Mouse (Mus musculus): ENCODE measurements at regions not wholly inside any gene's neighbourhood (a gene's known extent, or its start where the extent isn't known, plus 50 kb on each side); places are given as distances from the start of the nearest gene placed in this dataset.
A peak's percentile ranks its signal among the peaks of the same experiment; 100 is the strongest.
"Not testable (repeated sequence)": the region's sequence is repeated elsewhere in the genome, so short reads cannot be mapped to it uniquely, and the experiment has no call there.

DNA sequence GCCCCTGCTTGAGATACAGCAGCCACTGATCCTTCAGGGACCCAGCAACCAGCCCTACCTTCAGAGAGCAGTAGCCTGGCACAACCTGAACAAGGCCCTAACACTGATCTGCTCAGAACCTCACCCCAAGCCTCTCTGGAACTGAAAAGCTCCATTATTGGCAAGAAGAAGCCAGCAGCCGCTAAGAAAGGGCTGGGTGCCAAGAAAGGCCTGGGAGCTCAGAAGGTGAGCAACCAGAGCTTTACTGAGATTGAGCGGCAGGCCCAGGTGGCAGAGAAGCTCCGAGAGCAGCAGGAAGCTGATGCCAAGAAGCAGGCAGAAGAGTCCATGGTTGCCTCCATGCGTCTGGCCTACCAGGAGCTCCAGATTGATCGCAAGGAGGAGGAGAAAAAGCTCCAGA, 74.4 kb upstream of the Oxtr start:
- DNase-seq (ENCODE audit: low spot score), result peak; percentile 16
- H3K36me3 ChIP-seq (ENCODE audit: control insufficient read depth, insufficient read depth, low read length); H3K27me3 ChIP-seq (replicated peaks; ENCODE audit: control insufficient read depth, insufficient read depth, low read length); H3K4me3 ChIP-seq (ENCODE audit: low read depth, low read length); H3K9ac ChIP-seq (ENCODE audit: low read depth, low read length); H3K27ac ChIP-seq (replicated peaks; ENCODE audit: low read depth, low read length); H3K4me1 ChIP-seq (ENCODE audit: control insufficient read depth, insufficient read depth, low read length); ATAC-seq (ENCODE audit: low read depth); H3K4me2 ChIP-seq (ENCODE audit: low read depth, low read length); H3K9me3 ChIP-seq (ENCODE audit: control insufficient read depth, low read length): not testable (repeated sequence)
- 75% methylated on average over 5 of the region's 5 CpGs for WGBS

DNA sequence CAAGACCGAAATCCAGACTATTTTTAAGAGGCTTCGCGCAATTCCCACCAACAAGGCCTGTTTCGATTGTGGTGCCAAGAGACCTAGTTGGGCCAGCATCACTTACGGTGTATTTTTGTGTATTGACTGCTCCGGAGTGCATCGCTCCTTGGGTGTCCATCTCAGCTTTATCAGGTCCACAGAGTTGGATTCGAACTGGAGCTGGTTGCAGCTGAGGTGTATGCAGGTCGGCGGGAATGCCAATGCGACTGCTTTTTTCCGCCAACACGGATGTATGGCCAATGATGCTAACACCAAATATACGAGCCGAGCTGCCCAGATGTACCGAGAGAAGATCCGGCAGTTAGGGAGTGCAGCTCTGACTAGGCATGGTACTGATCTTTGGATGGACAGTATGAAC, 73.9 kb upstream of the Oxtr start:
- not testable (repeated sequence) for H3K4me1 ChIP-seq (ENCODE audit: control insufficient read depth, insufficient read depth, low read length); H3K9me3 ChIP-seq (ENCODE audit: control insufficient read depth, low read length); DNase-seq (ENCODE audit: low spot score); H3K27ac ChIP-seq (replicated peaks; ENCODE audit: low read depth, low read length); H3K36me3 ChIP-seq (ENCODE audit: control insufficient read depth, insufficient read depth, low read length); H3K27me3 ChIP-seq (replicated peaks; ENCODE audit: control insufficient read depth, insufficient read depth, low read length); H3K9ac ChIP-seq (ENCODE audit: low read depth, low read length); H3K4me3 ChIP-seq (ENCODE audit: low read depth, low read length); ATAC-seq (ENCODE audit: low read depth); H3K4me2 ChIP-seq (ENCODE audit: low read depth, low read length)
- 96% methylated on average over 17 of the region's 17 CpGs for WGBS

DNA sequence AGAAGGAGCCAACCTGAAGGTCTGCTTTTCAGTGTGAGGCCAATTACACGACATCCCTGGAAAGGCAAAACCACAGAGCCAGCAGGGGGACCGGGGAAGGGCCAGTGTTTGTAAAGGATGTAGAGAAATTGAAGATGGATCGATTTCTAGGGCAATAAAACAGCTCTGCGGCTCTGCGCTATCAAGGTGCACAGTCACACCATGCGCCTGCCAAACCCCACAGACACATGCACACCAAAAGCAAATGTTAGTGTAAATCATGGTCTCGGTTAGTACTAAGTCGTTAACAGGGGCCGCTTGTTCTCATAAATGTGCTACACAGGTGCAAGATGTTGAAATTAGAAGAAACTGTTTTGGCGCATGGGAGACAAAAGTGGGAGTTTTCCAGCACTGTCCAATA, 72.3 kb upstream of the Oxtr start:
- Histone ChIP-seq H3K27me3 (replicated peaks; ENCODE audit: control insufficient read depth, insufficient read depth, low read length) (no peaks in the 10 kb centered on the region), H3K36me3 (ENCODE audit: control insufficient read depth, insufficient read depth, low read length) (no peaks in the 10 kb centered on the region), H3K27ac (replicated peaks; ENCODE audit: low read depth, low read length) (no peak overlapping the region), H3K4me3 (ENCODE audit: low read depth, low read length) (no peak overlapping the region), H3K4me2 (ENCODE audit: low read depth, low read length) (no peak overlapping the region), H3K9me3 (ENCODE audit: control insufficient read depth, low read length) (no peaks in the 10 kb centered on the region), H3K4me1 (ENCODE audit: control insufficient read depth, insufficient read depth, low read length) (no peaks in the 10 kb centered on the region), H3K9ac (ENCODE audit: low read depth, low read length) (no peak overlapping the region)
- DNase-seq (ENCODE audit: low spot score) (no peak), ATAC-seq (ENCODE audit: low read depth) (no peak)
- WGBS, result 72% methylated on average over 10 of the region's 10 CpGs

DNA sequence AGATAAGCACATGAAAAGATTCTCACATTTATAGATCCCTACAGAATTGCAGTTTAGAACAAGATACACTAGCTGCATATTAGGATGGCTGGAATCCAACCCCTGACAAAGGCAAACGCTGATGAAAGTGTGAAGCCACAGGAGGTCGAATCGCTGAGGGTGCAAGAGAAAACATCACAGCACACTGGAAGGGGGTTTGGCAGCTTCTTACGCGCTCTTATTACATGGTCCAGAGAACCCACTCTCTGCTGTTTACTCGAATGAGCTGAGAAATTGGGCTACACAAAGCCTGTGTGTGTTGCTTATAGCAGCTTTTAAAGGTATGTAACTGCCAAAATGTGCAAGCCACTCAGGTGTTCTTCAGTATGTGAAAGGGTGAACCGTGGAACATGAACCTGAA, 71.8 kb upstream of the Oxtr start:
- 50% methylated on average over 7 of the region's 7 CpGs for WGBS
- Histone ChIP-seq H3K9me3 (ENCODE audit: control insufficient read depth, low read length) (no peaks in the 10 kb centered on the region), H3K36me3 (ENCODE audit: control insufficient read depth, insufficient read depth, low read length) (no peaks in the 10 kb centered on the region), H3K9ac (ENCODE audit: low read depth, low read length) (no peak overlapping the region), H3K4me1 (ENCODE audit: control insufficient read depth, insufficient read depth, low read length) (no peaks in the 10 kb centered on the region), H3K27ac (replicated peaks; ENCODE audit: low read depth, low read length) (no peak overlapping the region), H3K4me3 (ENCODE audit: low read depth, low read length) (no peak overlapping the region), H3K27me3 (replicated peaks; ENCODE audit: control insufficient read depth, insufficient read depth, low read length) (no peaks in the 10 kb centered on the region), H3K4me2 (ENCODE audit: low read depth, low read length) (no peak overlapping the region)
- DNase-seq (ENCODE audit: low spot score) (peak; percentile 14), ATAC-seq (ENCODE audit: low read depth) (no peak)

DNA sequence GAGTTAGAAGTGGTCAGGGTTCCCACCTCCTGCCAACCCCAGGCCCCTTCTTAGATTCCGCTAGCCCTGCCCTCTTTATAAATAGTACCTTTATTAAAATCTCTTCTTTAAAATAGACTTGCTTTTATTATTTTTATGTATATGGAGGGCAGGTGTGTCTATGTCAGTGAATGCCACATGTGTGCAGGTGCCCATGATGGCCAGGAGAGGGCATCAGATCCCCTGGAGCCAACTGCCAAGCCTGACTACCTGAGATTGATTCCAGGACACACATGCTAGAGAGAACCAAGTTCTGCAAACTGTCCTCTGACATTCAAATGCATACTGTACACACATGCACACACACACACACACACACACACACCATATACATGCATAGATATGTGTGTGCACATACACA, 69.8 kb upstream of the Oxtr start:
- Histone ChIP-seq H3K27ac (replicated peaks; ENCODE audit: low read depth, low read length) (no peak overlapping the region), H3K9me3 (ENCODE audit: control insufficient read depth, low read length) (no peaks in the 10 kb centered on the region), H3K36me3 (ENCODE audit: control insufficient read depth, insufficient read depth, low read length) (no peaks in the 10 kb centered on the region), H3K4me2 (ENCODE audit: low read depth, low read length) (no peak overlapping the region), H3K9ac (ENCODE audit: low read depth, low read length) (no peak overlapping the region), H3K27me3 (replicated peaks; ENCODE audit: control insufficient read depth, insufficient read depth, low read length) (no peaks in the 10 kb centered on the region), H3K4me3 (ENCODE audit: low read depth, low read length) (no peak overlapping the region), H3K4me1 (ENCODE audit: control insufficient read depth, insufficient read depth, low read length) (no peaks in the 10 kb centered on the region)
- DNase-seq (ENCODE audit: low spot score) (no peak), ATAC-seq (ENCODE audit: low read depth) (no peak)
- WGBS, result 97% methylated on average over 1 of the region's 1 CpGs

DNA sequence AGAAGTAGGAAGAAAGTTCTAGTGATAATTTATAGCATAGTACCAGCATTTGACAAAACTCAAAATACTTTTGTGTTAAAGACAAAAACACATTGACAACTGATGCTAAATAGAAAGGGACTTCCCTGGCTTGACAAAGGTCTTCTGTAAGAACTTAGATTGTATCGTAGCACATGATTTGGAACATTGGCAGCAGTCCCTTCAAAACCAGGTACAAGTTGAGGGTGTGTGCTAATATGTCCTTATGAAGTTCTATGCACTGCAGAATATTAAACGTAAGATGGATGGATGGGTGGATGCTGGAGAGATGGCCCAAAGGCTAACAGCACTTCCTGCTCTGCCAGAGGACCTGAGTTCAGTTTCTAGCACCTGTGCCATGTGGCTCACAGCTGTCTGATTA, 67.8 kb upstream of the Oxtr start:
- Histone ChIP-seq H3K36me3 (ENCODE audit: control insufficient read depth, insufficient read depth, low read length) (no peaks in the 10 kb centered on the region), H3K27ac (replicated peaks; ENCODE audit: low read depth, low read length) (no peak overlapping the region), H3K4me1 (ENCODE audit: control insufficient read depth, insufficient read depth, low read length) (no peaks in the 10 kb centered on the region), H3K4me3 (ENCODE audit: low read depth, low read length) (no peak overlapping the region), H3K9ac (ENCODE audit: low read depth, low read length) (no peak overlapping the region), H3K4me2 (ENCODE audit: low read depth, low read length) (no peak overlapping the region), H3K27me3 (replicated peaks; ENCODE audit: control insufficient read depth, insufficient read depth, low read length) (no peaks in the 10 kb centered on the region), H3K9me3 (ENCODE audit: control insufficient read depth, low read length) (no peaks in the 10 kb centered on the region)
- DNase-seq (ENCODE audit: low spot score) (no peak), ATAC-seq (ENCODE audit: low read depth) (no peak)
- 77% methylated on average over 2 of the region's 2 CpGs for WGBS

DNA sequence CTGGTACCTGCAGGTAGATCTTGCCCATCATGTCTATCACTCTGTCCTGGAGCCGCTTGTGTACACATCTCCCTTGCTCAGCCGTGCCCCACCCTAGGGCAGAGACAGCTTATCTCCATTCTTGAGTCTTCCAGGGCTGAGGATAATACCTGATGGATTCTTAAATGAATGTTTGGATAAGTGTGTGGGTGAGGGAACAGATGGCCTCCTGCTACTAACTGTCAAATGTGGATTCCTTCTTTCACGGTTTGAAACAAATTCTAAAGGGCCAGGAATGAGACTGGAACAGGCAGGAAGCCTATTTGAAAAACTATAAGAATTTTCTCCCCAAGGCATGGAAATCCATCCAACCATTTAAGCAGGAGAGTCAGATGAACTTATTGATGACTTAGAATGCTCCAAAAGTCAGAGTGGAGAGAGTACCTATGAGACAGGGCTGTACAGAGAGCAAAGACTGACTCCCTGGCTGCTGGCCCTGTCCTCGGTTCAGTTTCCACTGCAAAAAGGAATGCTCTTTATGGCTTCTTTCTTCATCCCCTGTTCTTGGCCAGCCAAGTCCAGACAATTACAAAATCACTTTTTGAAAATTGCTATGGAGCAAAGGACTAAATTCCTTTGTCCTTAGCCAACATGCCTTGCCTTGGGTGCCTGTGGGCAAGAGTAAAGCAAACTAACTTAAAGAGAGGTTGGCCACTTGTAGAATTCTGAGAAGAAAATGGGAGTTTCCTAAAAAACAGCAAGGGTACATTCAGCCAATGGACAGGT, 66.8 kb upstream of the Oxtr start:
- H3K27me3 ChIP-seq (replicated peaks; ENCODE audit: control insufficient read depth, insufficient read depth, low read length), result no peaks in the 10 kb centered on the region
- 70% methylated on average over 4 of the region's 4 CpGs for WGBS

DNA sequence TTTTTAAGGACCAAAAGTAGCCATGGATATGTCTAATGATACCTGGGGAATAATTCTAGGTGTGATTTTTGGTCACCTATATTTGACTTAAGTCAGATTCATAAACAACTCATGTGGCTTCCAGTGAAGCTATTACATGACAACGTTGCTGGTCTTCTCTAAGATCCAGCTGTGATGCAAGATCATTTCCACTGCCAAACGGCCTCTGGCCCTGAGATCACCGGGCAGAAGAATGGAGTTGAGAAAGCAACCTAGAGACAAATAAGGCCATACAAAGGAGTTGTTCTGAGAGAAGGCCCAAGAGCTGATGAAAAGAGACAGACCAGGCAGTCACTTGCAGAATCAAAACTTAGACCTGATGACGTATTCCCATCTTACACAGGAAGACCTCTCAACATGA, 64.3 kb upstream of the Oxtr start:
- H3K27me3 ChIP-seq (replicated peaks; ENCODE audit: control insufficient read depth, insufficient read depth, low read length), result no peaks in the 10 kb centered on the region
- H3K4me2 ChIP-seq (ENCODE audit: low read depth, low read length), result no peak overlapping the region
- no peaks in the 10 kb centered on the region for H3K9me3 ChIP-seq (ENCODE audit: control insufficient read depth, low read length)
- WGBS, result 86% methylated on average over 4 of the region's 4 CpGs
- DNase-seq (ENCODE audit: low spot score) (no peak), ATAC-seq (ENCODE audit: low read depth) (no peak)
- H3K4me3 ChIP-seq (ENCODE audit: low read depth, low read length), result no peak overlapping the region
- no peaks in the 10 kb centered on the region for H3K36me3 ChIP-seq (ENCODE audit: control insufficient read depth, insufficient read depth, low read length)
- no peak overlapping the region for H3K9ac ChIP-seq (ENCODE audit: low read depth, low read length)
- H3K4me1 ChIP-seq (ENCODE audit: control insufficient read depth, insufficient read depth, low read length), result no peaks in the 10 kb centered on the region
- no peak overlapping the region for H3K27ac ChIP-seq (replicated peaks; ENCODE audit: low read depth, low read length)

More for the DNA sequence above, 66.8 kb upstream of the Oxtr start:
- no peak for ATAC-seq (ENCODE audit: low read depth)
- Histone ChIP-seq H3K4me2 (ENCODE audit: low read depth, low read length) (no peak overlapping the region), H3K9ac (ENCODE audit: low read depth, low read length) (no peak overlapping the region), H3K27ac (replicated peaks; ENCODE audit: low read depth, low read length) (no peak overlapping the region), H3K9me3 (ENCODE audit: control insufficient read depth, low read length) (no peaks in the 10 kb centered on the region), H3K36me3 (ENCODE audit: control insufficient read depth, insufficient read depth, low read length) (no peaks in the 10 kb centered on the region), H3K4me3 (ENCODE audit: low read depth, low read length) (no peak overlapping the region), H3K4me1 (ENCODE audit: control insufficient read depth, insufficient read depth, low read length) (no peaks in the 10 kb centered on the region)
- no peak for DNase-seq (ENCODE audit: low spot score)

DNA sequence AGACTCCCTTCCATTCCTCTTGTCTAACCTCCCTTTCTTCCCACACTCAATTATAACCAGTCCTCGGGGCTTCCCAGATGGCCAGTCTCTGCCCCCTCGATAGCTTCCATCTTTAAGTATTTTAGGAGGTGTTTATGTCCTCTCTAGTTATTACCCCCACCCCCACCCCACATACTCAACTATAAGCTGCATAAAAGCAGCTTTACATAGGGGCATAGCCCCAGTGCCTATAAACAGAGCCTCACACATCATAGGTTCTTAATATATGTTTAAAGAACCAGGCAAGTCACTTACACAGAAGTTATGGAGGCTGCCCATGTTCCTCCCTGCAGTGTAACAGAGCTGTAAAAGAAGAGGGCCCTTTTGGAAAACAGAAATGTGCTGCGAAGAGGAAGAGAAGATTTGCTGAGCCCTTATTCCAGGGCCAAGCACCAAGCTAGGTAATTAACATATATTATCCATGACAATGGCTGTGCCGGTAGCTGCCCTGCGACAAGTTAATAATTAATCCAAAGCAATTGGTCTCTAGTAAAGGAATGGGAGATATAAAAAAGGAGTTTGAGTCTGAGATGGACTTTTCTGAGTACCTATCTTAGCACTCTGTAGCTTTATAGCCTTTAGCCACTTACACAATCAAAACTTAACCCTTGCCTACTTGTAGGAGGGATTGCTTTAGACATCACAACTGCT, 63.6 kb upstream of the Oxtr start:
- 55% methylated on average over 5 of the region's 5 CpGs for WGBS
- H3K4me2 ChIP-seq (ENCODE audit: low read depth, low read length), result no peak overlapping the region

More for the DNA sequence above, 63.6 kb upstream of the Oxtr start:
- H3K9ac ChIP-seq (ENCODE audit: low read depth, low read length), result no peak overlapping the region
- H3K4me3 ChIP-seq (ENCODE audit: low read depth, low read length), result no peak overlapping the region
- H3K27ac ChIP-seq (replicated peaks; ENCODE audit: low read depth, low read length), result no peak overlapping the region
- H3K36me3 ChIP-seq (ENCODE audit: control insufficient read depth, insufficient read depth, low read length), result no peaks in the 10 kb centered on the region
- ATAC-seq (ENCODE audit: low read depth) (no peak), DNase-seq (ENCODE audit: low spot score) (no peak)
- no peaks in the 10 kb centered on the region for H3K9me3 ChIP-seq (ENCODE audit: control insufficient read depth, low read length)
- no peaks in the 10 kb centered on the region for H3K4me1 ChIP-seq (ENCODE audit: control insufficient read depth, insufficient read depth, low read length)
- no peaks in the 10 kb centered on the region for H3K27me3 ChIP-seq (replicated peaks; ENCODE audit: control insufficient read depth, insufficient read depth, low read length)

Data from embryonic facial prominence, embryonic 14.5 days (tissue).